Mouse (Mus musculus) liver, embryonic 14.5 days (tissue): ENCODE results near the gene Wdr83. TPM values are rescaled to one million over a fixed set of nuclear protein-coding genes. Genes with fewer than 3 reads are reported as not detected.
"Not testable (repeated sequence)": the region's sequence is repeated elsewhere in the genome, so short reads cannot be mapped to it uniquely, and the experiment has no call there.

Experiments
- ATAC-seq: fragments of 200-750 bp; cut with Nextera tagmentation; 2 replicates; pipeline ENCODE4 v1.8.0; 2017; ENCODE audit warnings: moderate number of reproducible peaks, mild to moderate bottlenecking, moderate library complexity; ENCODE audit not compliant: insufficient read depth
- DNase-seq, 3 experiments: peaks; one replicate each; pipeline ENCODE4 v3.0.0-alpha.2; 2012 to 2013; ENCODE audit warnings: low read depth in 3 of 3, low spot score in 3 of 3
- H3K27ac ChIP-seq: fragments of 300-500 bp; sonication (generic); 2 replicates; pipeline ENCODE4 v1.5.1; 2014; ENCODE audit warnings: moderate library complexity, mild to moderate bottlenecking, control low read depth, inconsistent platforms
- H3K27me3 ChIP-seq: fragments of 300-500 bp; sonication (generic); 2 replicates; pipeline ENCODE4 v1.6.1; 2014; ENCODE audit warnings: mild to moderate bottlenecking, low read length, moderate library complexity; ENCODE audit not compliant: control insufficient read depth, insufficient read depth
- H3K36me3 ChIP-seq: fragments of 300-500 bp; sonication (generic); replicated peaks from 2 replicates; pipeline ENCODE4 v1.6.1; 2014; ENCODE audit warnings: low read depth; ENCODE audit not compliant: control insufficient read depth, insufficient read depth
- H3K4me1 ChIP-seq, 2 experiments: fragments of 200-500 bp in 1 of 2; fragments of 300-500 bp in 1 of 2; sonication (generic) in 1 of 2; replicated peaks; 2 replicates each; pipeline ENCODE4 v1.6.1; 2012 to 2014; ENCODE audit warnings: antibody characterized with exemption in 1 of 2, inconsistent platforms in 1 of 2, low read length in 1 of 2; ENCODE audit not compliant: control insufficient read depth in 2 of 2, insufficient read depth in 2 of 2
- H3K4me2 ChIP-seq: fragments of 300-500 bp; sonication (generic); 2 replicates; pipeline ENCODE4 v1.6.1; 2014; ENCODE audit warnings: low read depth, mild to moderate bottlenecking, control low read depth, moderate library complexity
- H3K4me3 ChIP-seq, 2 experiments: fragments of 200-500 bp in 1 of 2; fragments of 300-500 bp in 1 of 2; sonication (generic) in 1 of 2; 2 replicates each; pipeline ENCODE4 v1.5.1; 2012 to 2014; ENCODE audit warnings: low read depth in 2 of 2, low read length in 2 of 2, mild to moderate bottlenecking in 2 of 2, control low read depth in 1 of 2, inconsistent platforms in 1 of 2, moderate library complexity in 1 of 2; ENCODE audit not compliant: insufficient read depth in 1 of 2
- H3K9ac ChIP-seq: fragments of 300-500 bp; sonication (generic); replicated peaks from 2 replicates; pipeline ENCODE4 v1.6.1; 2014; ENCODE audit warnings: mild to moderate bottlenecking, control low read depth, moderate library complexity
- H3K9me3 ChIP-seq: fragments of 300-500 bp; sonication (generic); 2 replicates; pipeline ENCODE4 v1.6.1; 2016; ENCODE audit warnings: low read length, mixed read lengths; ENCODE audit not compliant: control insufficient read depth
- CTCF ChIP-seq: IDR thresholded peaks from 2 replicates; pipeline ENCODE4 v1.5.1; 2016; ENCODE audit warnings: antibody characterized with exemption, low read depth, control low read depth
- EP300 ChIP-seq: IDR thresholded peaks from 2 replicates; pipeline ENCODE4 v1.6.1; 2016; ENCODE audit warnings: antibody characterized with exemption, low read depth
- WGBS: fragments of 180-500 bp; shearing (Covaris S2); extraction: QIAGEN DNeasy Blood & Tissue Kit; methylation state at CpG from one replicate; pipeline ENCODE4 v1.1.7; 2014; ENCODE audit not compliant: insufficient replicate concordance; 5-methylcytosine and 5-hydroxymethylcytosine counted together
- polyA plus RNA-seq, 2 experiments: library from polyadenylated mRNA; depleted of rRNA in 1 of 2; stranded (reverse) in 1 of 2; unstranded in 1 of 2; fragments of >200 nt; fragmentation: Nextera tagmentation in 1 of 2; extraction: Ambion mirVana in 1 of 2; gene quantifications; 2 replicates each; pipeline versions ENCODE4 v1.2.1 to v1.2.3; 2012 to 2014

Wdr83 gene
- polyA plus RNA-seq, 2 experiments, result 20.1 to 26.0 TPM

- no peaks in the 10 kb centered on the region for H3K9me3 ChIP-seq
- H3K4me3 ChIP-seq, result no peak overlapping the region
- no peaks in the 10 kb centered on the region for H3K27me3 ChIP-seq
- no peak overlapping the region for H3K4me2 ChIP-seq
- H3K9ac ChIP-seq, result no peak overlapping the region
- H3K36me3 ChIP-seq, result no peaks in the 10 kb centered on the region; the same call in none of the 2 replicates
- ATAC-seq, result no peak
- TF ChIP-seq CTCF (no peak), EP300 (no peak)
- DNase-seq, result no peak
- H3K4me1 ChIP-seq, result peaks cover 2 to 7% of the 10 kb centered on the region in 2 experiments; a peak in 2 of 4 replicates
- no peak overlapping the region for H3K27ac ChIP-seq
- WGBS, result 56% methylated on average over 2 of the region's 2 CpGs
Measured at GRCm38 (mm10) chr8:85088771-85089170, 7.7 kb upstream of the Wdr83 start.

GRCm38 (mm10) chr8:85086238-85086637 lies 5.1 kb upstream of the Wdr83 start:
- H3K27me3 ChIP-seq, result no peaks in the 10 kb centered on the region
- TF ChIP-seq CTCF, result peak; percentile 26; the same call in 1 of the 2 replicates
- no peak for TF ChIP-seq EP300
- 66% methylated on average over 3 of the region's 3 CpGs for WGBS
- ATAC-seq (no peak), DNase-seq (no peak)
- H3K4me3 ChIP-seq, result no peak overlapping the region
- H3K27ac ChIP-seq, result no peak overlapping the region
- H3K4me2 ChIP-seq, result no peak overlapping the region
- H3K9ac ChIP-seq, result no peak overlapping the region
- H3K4me1 ChIP-seq, result peaks cover 10 to 22% of the 10 kb centered on the region in 2 experiments
- no peaks in the 10 kb centered on the region; the same call in none of the 2 replicates for H3K36me3 ChIP-seq
- H3K9me3 ChIP-seq, result no peaks in the 10 kb centered on the region

- Histone ChIP-seq H3K36me3 (no peaks in the 10 kb centered on the region; the same call in none of the 2 replicates), H3K4me2 (peak overlapping the region; percentile 89; the same call in 1 of the 2 replicates), H3K27ac (no peak overlapping the region), H3K4me3 (peak overlapping the region in 1 of 2 experiments; percentile 9; a peak in 1 of 4 replicates), H3K9me3 (no peaks in the 10 kb centered on the region), H3K4me1 (peaks cover 10 to 25% of the 10 kb centered on the region in 2 experiments), H3K9ac (no peak overlapping the region), H3K27me3 (no peaks in the 10 kb centered on the region)
- WGBS, result 42% methylated on average over 8 of the region's 8 CpGs
- no peak for DNase-seq
- no peak for TF ChIP-seq EP300
- no peak for TF ChIP-seq CTCF
- no peak for ATAC-seq
Measured at GRCm38 (mm10) chr8:85084633-85085032, 3.5 kb upstream of the Wdr83 start.

- Histone ChIP-seq H3K9me3 (no peaks in the 10 kb centered on the region), H3K9ac (peak within 1 kb of the TSS; percentile 72), H3K4me1 (peaks cover 10 to 28% of the 10 kb centered on the region in 2 experiments), H3K27ac (peak within 1 kb of the TSS; percentile 39; the same call in 1 of the 2 replicates), H3K27me3 (no peaks in the 10 kb centered on the region), H3K4me3 (peak within 1 kb of the TSS; percentile 73 to 79), H3K4me2 (peak within 1 kb of the TSS; percentile 89), H3K36me3 (peaks cover 6% of the 10 kb centered on the region)
- under 1% methylated on average over 30 of the region's 30 CpGs for WGBS
- TF ChIP-seq CTCF (peak; percentile 42), EP300 (no peak)
- DNase-seq, result peak; percentile 78 to 85 (median 84)
- ATAC-seq, result peak; percentile 82
Measured at GRCm38 (mm10) chr8:85083108-85083813, 2.2 kb upstream of the Wdr83 start, which contains the start of gene Man2b1. Gene Man2b1, plus strand, starts transcription at chr8:85083270.

GRCm38 (mm10) chr8:85082169-85082568 lies 1.1 kb upstream of the Wdr83 start:
- H3K27ac ChIP-seq, ATAC-seq, H3K9me3 ChIP-seq, H3K4me3 ChIP-seq, H3K27me3 ChIP-seq, H3K9ac ChIP-seq, DNase-seq: not testable (repeated sequence)
- peaks cover 10% of the 10 kb centered on the region for H3K36me3 ChIP-seq
- H3K4me2 ChIP-seq, result peak overlapping the region; percentile 70
- H3K4me1 ChIP-seq, result peaks cover 10 to 28% of the 10 kb centered on the region in 2 experiments
- WGBS, result 27% methylated on average over 4 of the region's 4 CpGs
